Mouse (Mus musculus) kidney, adult 2 months (tissue): ENCODE measurements at regions not wholly inside any gene's neighbourhood (a gene's known extent, or its start where the extent isn't known, plus 50 kb on each side); places are given as distances from the start of the nearest gene placed in this dataset.

Experiments used
- CTCF ChIP-seq: fragments of 200-500 bp; conservative IDR thresholded peaks from 2 replicates; pipeline ENCODE4 v1.5.1; 2011; ENCODE audit warnings: low read depth, mild to moderate bottlenecking, control low read depth, low read length, moderate library complexity, mixed read lengths; ENCODE audit not compliant: insufficient read depth, insufficient read length
- POLR2A ChIP-seq: fragments of 200-500 bp; IDR thresholded peaks from one replicate; pipeline ENCODE4 v1.6.1; 2011; ENCODE audit warnings: low read depth, low read length, control low read depth

DNA sequence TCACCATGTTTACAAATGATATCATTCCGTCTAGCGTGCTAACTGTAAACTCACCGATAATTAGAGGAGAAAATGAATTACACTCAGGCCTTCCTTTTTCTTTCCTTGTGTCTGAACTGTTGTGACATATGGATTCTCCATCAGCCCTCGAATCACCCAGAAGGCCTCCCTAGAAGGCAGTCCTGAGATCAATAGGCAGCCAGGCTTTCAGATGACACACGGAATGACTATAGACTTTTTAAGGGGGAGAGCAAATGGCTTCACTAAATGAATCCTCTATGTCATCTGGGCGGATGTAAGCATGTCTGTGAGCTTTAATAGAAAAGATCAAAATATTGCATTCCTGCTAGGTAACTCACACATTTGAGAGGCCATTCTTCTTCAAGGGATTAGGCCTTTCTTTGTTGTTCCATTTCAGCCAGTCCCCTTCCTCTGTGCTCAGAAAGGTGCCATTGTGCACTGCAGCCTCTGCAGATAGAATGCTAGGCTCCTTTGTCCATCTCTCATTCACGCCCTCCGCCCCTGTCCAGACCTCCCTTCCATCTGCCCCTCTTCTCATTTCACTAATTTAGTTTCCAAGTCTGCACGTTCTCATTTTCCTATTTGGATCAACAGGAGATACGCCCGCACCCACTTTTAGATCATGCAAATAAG, 797.1 kb downstream of the Epha4 start:
- TF ChIP-seq POLR2A (no peak), CTCF (no peak)
